Mouse (Mus musculus): ENCODE data around the gene Olfr1215.

- TF ChIP-seq EP300 (IDR thresholded peaks at IDR 0.05) (no peak), CTCF (IDR thresholded peaks at IDR 0.05) (no peak)
Measured at GRCm38 (mm10) chr2:88980181-88980580, 26.6 kb downstream of the Olfr1215 start, which contains the start of gene Gm13762.

Measured in lung, postnatal 0 days (tissue).